Mouse (Mus musculus): ENCODE results near the gene Kirrel. TPM values are rescaled to one million over a fixed set of nuclear protein-coding genes. Genes with fewer than 3 reads are reported as not detected.

Gene Kirrel
- polyA plus RNA-seq, 1 experiment from 2014 or later, result 0.71 TPM

DNA sequence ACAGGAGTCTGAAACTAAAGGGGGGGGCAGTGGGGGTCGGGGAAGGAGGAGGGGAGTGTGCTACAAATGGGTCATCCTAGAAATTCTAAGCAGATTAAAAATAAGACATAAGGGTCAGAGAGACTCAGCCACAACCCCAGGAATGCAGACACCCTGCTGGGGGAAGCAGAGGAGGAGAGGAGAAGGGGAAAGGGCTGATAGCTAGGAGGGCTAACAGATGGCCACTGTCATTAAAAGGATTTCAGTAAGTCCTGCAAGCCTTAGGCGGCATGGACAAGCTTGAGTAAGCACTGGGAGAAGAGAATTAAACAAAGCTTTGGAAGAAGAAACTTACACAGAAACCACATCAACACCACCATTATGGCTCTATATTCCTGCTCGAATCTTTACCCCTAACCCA is 62.3 kb downstream of the Kirrel start:
- H3K9ac ChIP-seq (ENCODE audit: low read depth, low read length), result no peak overlapping the region

GRCm38 (mm10) chr3:87104856-87105255 is 69.7 kb downstream of the Kirrel start:
- Histone ChIP-seq H3K4me3 (ENCODE audit: low read depth, low read length) (no peak overlapping the region), H3K27ac (ENCODE audit: low read length) (no peak overlapping the region), H3K4me2 (ENCODE audit: low read depth, low read length) (no peak overlapping the region), H3K4me1 (ENCODE audit: control insufficient read depth, low read depth, low read length) (no peaks in the 10 kb centered on the region), H3K9me3 (replicated peaks; ENCODE audit: control insufficient read depth, low read length) (no peaks in the 10 kb centered on the region), H3K36me3 (ENCODE audit: control insufficient read depth, insufficient read depth) (no peaks in the 10 kb centered on the region), H3K9ac (ENCODE audit: low read depth, low read length) (no peak overlapping the region), H3K27me3 (ENCODE audit: control insufficient read depth, insufficient read depth, low read depth, low read length) (no peaks in the 10 kb centered on the region)
- no peak for ATAC-seq (ENCODE audit: low read depth)
- 33% methylated on average over 2 of the region's 2 CpGs for WGBS (ENCODE audit: insufficient replicate concordance)

More for the DNA sequence above, 62.3 kb downstream of the Kirrel start:
- Histone ChIP-seq H3K27me3 (ENCODE audit: control insufficient read depth, insufficient read depth, low read depth, low read length) (no peaks in the 10 kb centered on the region), H3K4me3 (ENCODE audit: low read depth, low read length) (no peak overlapping the region), H3K4me1 (ENCODE audit: control insufficient read depth, low read depth, low read length) (no peaks in the 10 kb centered on the region), H3K9me3 (replicated peaks; ENCODE audit: control insufficient read depth, low read length) (no peaks in the 10 kb centered on the region), H3K27ac (ENCODE audit: low read length) (no peak overlapping the region), H3K4me2 (ENCODE audit: low read depth, low read length) (no peak overlapping the region), H3K36me3 (ENCODE audit: control insufficient read depth, insufficient read depth) (no peaks in the 10 kb centered on the region)
- no peak for ATAC-seq (ENCODE audit: low read depth)
- WGBS (ENCODE audit: insufficient replicate concordance), result 56% methylated on average over 3 of the region's 3 CpGs

GRCm38 (mm10) chr3:87102346-87102745 is 72.2 kb downstream of the Kirrel start:
- no peak overlapping the region for H3K4me3 ChIP-seq (ENCODE audit: low read depth, low read length)
- no peaks in the 10 kb centered on the region for H3K27me3 ChIP-seq (ENCODE audit: control insufficient read depth, insufficient read depth, low read depth, low read length)
- H3K4me1 ChIP-seq (ENCODE audit: control insufficient read depth, low read depth, low read length), result no peaks in the 10 kb centered on the region
- H3K9ac ChIP-seq (ENCODE audit: low read depth, low read length), result no peak overlapping the region
- H3K4me2 ChIP-seq (ENCODE audit: low read depth, low read length), result no peak overlapping the region
- H3K9me3 ChIP-seq (replicated peaks; ENCODE audit: control insufficient read depth, low read length), result no peaks in the 10 kb centered on the region
- no peaks in the 10 kb centered on the region for H3K36me3 ChIP-seq (ENCODE audit: control insufficient read depth, insufficient read depth)
- no peak for ATAC-seq (ENCODE audit: low read depth)
- WGBS (ENCODE audit: insufficient replicate concordance), result 45% methylated on average over 7 of the region's 7 CpGs
- no peak overlapping the region for H3K27ac ChIP-seq (ENCODE audit: low read length)

GRCm38 (mm10) chr3:87100911-87101310 is 73.6 kb downstream of the Kirrel start:
- 54% methylated on average over 4 of the region's 4 CpGs for WGBS (ENCODE audit: insufficient replicate concordance)
- Histone ChIP-seq H3K27ac (ENCODE audit: low read length) (no peak overlapping the region), H3K4me3 (ENCODE audit: low read depth, low read length) (no peak overlapping the region), H3K27me3 (ENCODE audit: control insufficient read depth, insufficient read depth, low read depth, low read length) (no peaks in the 10 kb centered on the region), H3K9me3 (replicated peaks; ENCODE audit: control insufficient read depth, low read length) (no peaks in the 10 kb centered on the region), H3K36me3 (ENCODE audit: control insufficient read depth, insufficient read depth) (no peaks in the 10 kb centered on the region), H3K4me1 (ENCODE audit: control insufficient read depth, low read depth, low read length) (no peaks in the 10 kb centered on the region), H3K9ac (ENCODE audit: low read depth, low read length) (no peak overlapping the region), H3K4me2 (ENCODE audit: low read depth, low read length) (no peak overlapping the region)
- no peak for ATAC-seq (ENCODE audit: low read depth)

DNA sequence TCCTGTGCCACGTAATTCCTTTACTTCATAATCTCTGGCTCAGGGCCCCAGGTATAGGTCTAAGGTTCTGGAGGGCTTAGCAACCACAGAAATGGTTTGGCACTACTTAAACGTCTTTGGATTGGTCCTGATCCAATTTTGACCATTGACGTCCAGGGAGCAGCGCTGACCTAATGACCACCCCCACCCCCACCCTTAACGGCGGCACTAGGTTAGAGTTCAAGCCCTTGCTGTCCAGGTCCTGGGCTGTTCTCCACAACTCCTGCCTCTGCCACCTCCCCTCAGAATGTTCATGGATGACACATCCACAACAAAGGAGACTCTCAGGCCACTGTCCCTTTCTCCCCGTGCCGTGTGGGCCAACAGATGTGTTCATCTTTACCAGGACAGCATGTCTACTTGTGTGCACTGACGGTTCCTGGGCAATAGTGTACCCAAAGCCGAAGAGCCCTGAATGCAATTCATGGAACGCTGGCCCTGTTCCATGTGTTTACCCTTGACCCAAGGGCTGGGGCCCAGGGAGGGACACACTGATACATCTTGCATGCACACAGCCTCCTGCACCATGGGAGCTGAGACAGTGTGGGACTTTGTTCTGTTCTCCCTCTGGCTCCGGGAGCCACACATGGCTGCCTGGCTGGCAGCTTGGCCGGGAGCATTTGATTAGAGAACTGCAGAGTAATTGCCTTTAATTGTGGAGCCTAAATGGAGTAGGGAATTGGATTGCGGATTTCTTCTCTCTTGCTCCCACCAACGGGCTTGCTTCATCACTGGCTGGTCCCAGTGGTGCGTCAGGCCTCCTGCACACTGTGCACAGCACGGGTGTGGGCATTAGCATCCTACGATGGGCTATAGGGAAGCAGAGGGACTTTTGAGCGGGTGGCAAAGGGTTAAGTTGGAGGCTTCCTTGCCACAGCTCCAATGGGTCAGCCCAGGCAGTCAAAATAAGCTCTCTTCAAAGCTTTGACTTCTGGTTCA is 76.3 kb downstream of the Kirrel start:
- ATAC-seq (ENCODE audit: low read depth), result no peak

DNA sequence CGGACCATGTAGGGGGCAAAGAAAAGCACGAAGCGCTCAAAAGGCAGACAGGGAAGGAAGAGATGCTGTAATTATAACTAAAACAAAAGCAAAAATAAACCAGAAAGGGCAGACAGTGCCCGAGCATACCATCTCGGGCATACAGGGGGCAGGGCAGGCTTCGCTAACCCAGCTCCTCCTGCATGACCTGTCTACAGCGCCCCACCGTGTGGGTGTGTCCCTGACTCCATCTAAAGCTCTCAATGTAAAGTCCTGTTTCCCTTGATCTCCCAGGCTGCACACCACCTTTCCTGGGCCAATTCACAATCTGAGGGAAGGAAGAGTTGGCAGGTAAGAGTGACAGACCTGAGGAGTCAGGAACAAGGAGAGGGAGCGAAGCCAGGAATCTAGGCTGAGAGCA is 77.3 kb downstream of the Kirrel start:
- Histone ChIP-seq H3K4me3 (ENCODE audit: low read depth, low read length) (no peak overlapping the region), H3K9ac (ENCODE audit: low read depth, low read length) (no peak overlapping the region), H3K9me3 (replicated peaks; ENCODE audit: control insufficient read depth, low read length) (no peaks in the 10 kb centered on the region), H3K36me3 (ENCODE audit: control insufficient read depth, insufficient read depth) (no peaks in the 10 kb centered on the region), H3K4me2 (ENCODE audit: low read depth, low read length) (no peak overlapping the region), H3K27ac (ENCODE audit: low read length) (no peak overlapping the region), H3K27me3 (ENCODE audit: control insufficient read depth, insufficient read depth, low read depth, low read length) (no peaks in the 10 kb centered on the region), H3K4me1 (ENCODE audit: control insufficient read depth, low read depth, low read length) (no peaks in the 10 kb centered on the region)
- no peak for ATAC-seq (ENCODE audit: low read depth)
- WGBS (ENCODE audit: insufficient replicate concordance), result 77% methylated on average over 9 of the region's 9 CpGs

More for the DNA sequence above, 76.3 kb downstream of the Kirrel start:
- Histone ChIP-seq H3K4me1 (ENCODE audit: control insufficient read depth, low read depth, low read length) (no peaks in the 10 kb centered on the region), H3K27ac (ENCODE audit: low read length) (no peak overlapping the region), H3K27me3 (ENCODE audit: control insufficient read depth, insufficient read depth, low read depth, low read length) (no peaks in the 10 kb centered on the region), H3K4me3 (ENCODE audit: low read depth, low read length) (no peak overlapping the region), H3K9me3 (replicated peaks; ENCODE audit: control insufficient read depth, low read length) (no peaks in the 10 kb centered on the region), H3K36me3 (ENCODE audit: control insufficient read depth, insufficient read depth) (no peaks in the 10 kb centered on the region), H3K4me2 (ENCODE audit: low read depth, low read length) (no peak overlapping the region), H3K9ac (ENCODE audit: low read depth, low read length) (no peak overlapping the region)
- 65% methylated on average over 19 of the region's 19 CpGs for WGBS (ENCODE audit: insufficient replicate concordance)

DNA sequence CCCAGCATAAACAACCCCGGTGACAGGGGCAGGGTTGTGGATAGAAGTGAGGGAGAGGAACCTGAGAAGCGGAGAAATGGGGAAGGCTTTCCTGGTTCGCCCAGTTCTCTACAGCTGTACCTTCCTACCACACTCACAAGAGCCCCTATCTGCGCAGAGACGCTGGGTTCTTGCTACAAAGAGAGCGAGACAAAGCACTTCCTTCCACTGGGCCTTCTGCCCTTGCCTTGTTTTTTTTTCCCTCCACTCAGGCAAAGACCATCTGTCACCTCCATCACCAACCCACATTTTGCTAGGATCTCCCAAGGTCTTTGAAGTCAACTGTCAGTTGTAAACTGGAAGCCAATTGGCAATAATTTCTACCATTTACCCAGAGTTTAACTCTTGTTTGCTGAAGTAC is 80.8 kb downstream of the Kirrel start:
- ATAC-seq (ENCODE audit: low read depth), result no peak
- no peak overlapping the region for H3K4me2 ChIP-seq (ENCODE audit: low read depth, low read length)

DNA sequence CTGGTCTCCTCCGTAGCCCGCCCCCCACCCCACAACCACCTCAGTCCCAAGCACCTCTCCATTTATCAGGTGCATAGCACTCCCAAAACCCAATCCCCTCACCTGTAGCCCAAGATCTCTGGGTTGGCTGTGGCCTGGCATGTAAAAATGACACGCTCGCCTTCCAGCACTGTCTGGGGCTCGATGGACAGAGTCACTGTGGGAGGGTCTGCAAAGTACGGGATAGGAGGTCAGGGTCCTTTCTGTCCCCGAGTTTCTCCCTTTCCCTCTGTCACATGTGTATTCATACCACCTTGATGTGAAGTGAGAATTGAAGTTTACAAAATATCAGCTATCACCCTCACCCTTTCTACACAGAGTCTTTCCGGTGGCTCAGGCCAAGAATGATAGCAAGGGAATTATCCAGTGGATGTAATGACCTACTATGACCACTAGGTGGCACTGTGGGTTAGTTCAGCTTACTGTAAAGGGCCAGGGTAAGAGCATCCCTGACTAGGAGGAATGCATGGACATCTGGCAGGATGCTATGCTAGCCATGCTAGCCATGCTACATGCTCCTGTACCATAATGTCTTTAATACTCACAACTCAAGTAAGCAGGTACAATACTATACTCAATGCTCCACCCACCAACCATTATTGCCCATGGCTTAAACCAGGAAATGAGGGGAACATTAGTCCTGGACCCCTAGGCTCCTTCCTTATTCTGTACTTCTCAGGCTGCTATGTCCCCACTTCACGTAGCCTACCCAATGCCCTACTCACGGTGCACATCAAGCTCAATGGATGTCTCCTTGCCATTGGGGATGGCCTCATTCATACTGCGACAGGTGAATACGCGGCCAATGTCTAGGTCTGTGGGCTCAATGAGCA is 84.6 kb downstream of the Kirrel start:
- Histone ChIP-seq H3K4me1 (ENCODE audit: control insufficient read depth, low read depth, low read length) (no peaks in the 10 kb centered on the region), H3K27ac (ENCODE audit: low read length) (no peak overlapping the region), H3K27me3 (ENCODE audit: control insufficient read depth, insufficient read depth, low read depth, low read length) (no peaks in the 10 kb centered on the region), H3K9me3 (replicated peaks; ENCODE audit: control insufficient read depth, low read length) (no peaks in the 10 kb centered on the region), H3K4me3 (ENCODE audit: low read depth, low read length) (no peak overlapping the region), H3K9ac (ENCODE audit: low read depth, low read length) (no peak overlapping the region), H3K4me2 (ENCODE audit: low read depth, low read length) (no peak overlapping the region), H3K36me3 (ENCODE audit: control insufficient read depth, insufficient read depth) (no peaks in the 10 kb centered on the region)
- ATAC-seq (ENCODE audit: low read depth), result no peak
- WGBS (ENCODE audit: insufficient replicate concordance), result 59% methylated on average over 13 of the region's 13 CpGs

More for the DNA sequence above, 80.8 kb downstream of the Kirrel start:
- Histone ChIP-seq H3K27ac (ENCODE audit: low read length) (no peak overlapping the region), H3K4me1 (ENCODE audit: control insufficient read depth, low read depth, low read length) (no peaks in the 10 kb centered on the region), H3K27me3 (ENCODE audit: control insufficient read depth, insufficient read depth, low read depth, low read length) (no peaks in the 10 kb centered on the region), H3K4me3 (ENCODE audit: low read depth, low read length) (no peak overlapping the region), H3K9ac (ENCODE audit: low read depth, low read length) (no peak overlapping the region), H3K9me3 (replicated peaks; ENCODE audit: control insufficient read depth, low read length) (no peaks in the 10 kb centered on the region), H3K36me3 (ENCODE audit: control insufficient read depth, insufficient read depth) (no peaks in the 10 kb centered on the region)
- 51% methylated on average over 6 of the region's 6 CpGs for WGBS (ENCODE audit: insufficient replicate concordance)
